17 mouse cellular contexts compared by ENCODE assay signal in genomic region chr16:65964260-65964659, GRCm38 (mm10).
DNase-seq lines count a peak whose midpoint lies in the region; ATAC-seq and TF ChIP-seq lines count a peak whose summit lies in the region.
"Had no signal": no experiment of that assay in that cellular context is flagged by ENCODE, and none has a peak within 500 bp of the region (broad histone marks: within the 10 kb centered on the region; RNA-seq: fewer than 3 reads in every experiment).

No protein-coding gene starts in this region.

- peak; percentile 5 for DNase-seq in kidney, postnatal 0 days (ENCODE audit: low spot score)
- DNase-seq in midbrain, postnatal 0 days (ENCODE audit: low spot score), result peak; percentile 29
- DNase-seq in layer of hippocampus, adult 9-11 months, result no peak
- no peak for DNase-seq in spleen, postnatal 36 days (ENCODE audit: low spot score in 2 of 2)
- DNase-seq in left cerebral cortex, adult 2 months (ENCODE audit: extremely low spot score in 1 of 2, low spot score in 2 of 2), result no peak
- DNase-seq: B cell, adult 2 months; cerebellum, adult 2 months; heart, postnatal 4 days; kidney, adult 2 months; right cerebral cortex, adult 18-20 months had no signal

- no peaks in the 10 kb centered on the region for H3K9me3 ChIP-seq in kidney, postnatal 0 days (replicated peaks; ENCODE audit: low read length)
- no peaks in the 10 kb centered on the region for H3K9me3 ChIP-seq in kidney, embryonic 16.5 days (ENCODE audit: low read length)
- H3K9me3 ChIP-seq in embryonic facial prominence, embryonic 13.5 days, result no peaks in the 10 kb centered on the region
- no peaks in the 10 kb centered on the region for H3K9me3 ChIP-seq in hindbrain, embryonic 13.5 days
- no peaks in the 10 kb centered on the region for H3K9me3 ChIP-seq in midbrain, postnatal 0 days (ENCODE audit: low read length)
- H3K9me3 ChIP-seq: embryonic facial prominence, embryonic 12.5 days; heart, embryonic 12.5 days; liver, embryonic 12.5 days; megakaryocyte, embryonic 14.5 days had no signal

- no peak overlapping the region for H3K4me2 ChIP-seq in kidney, postnatal 0 days (ENCODE audit: low read length)
- H3K4me2 ChIP-seq in kidney, embryonic 16.5 days (replicated peaks; ENCODE audit: low read depth, low read length), result no peak overlapping the region
- H3K4me2 ChIP-seq in embryonic facial prominence, embryonic 13.5 days, result no peak overlapping the region
- no peak overlapping the region for H3K4me2 ChIP-seq in hindbrain, embryonic 13.5 days
- H3K4me2 ChIP-seq in midbrain, postnatal 0 days (ENCODE audit: low read depth, low read length, poor library complexity, severe bottlenecking), result no peak overlapping the region
- H3K4me2 ChIP-seq: embryonic facial prominence, embryonic 12.5 days; heart, embryonic 12.5 days; liver, embryonic 12.5 days had no signal

- ATAC-seq in kidney, postnatal 0 days (replicated peaks; ENCODE audit: low FRiP score, low read depth), result no peak
- ATAC-seq in kidney, embryonic 16.5 days (ENCODE audit: low FRiP score, low TSS enrichment), result no peak
- ATAC-seq in embryonic facial prominence, embryonic 13.5 days (ENCODE audit: insufficient number of reproducible peaks, insufficient read depth, low FRiP score, low TSS enrichment, low read depth), result 0 out of 2 replicates have a peak, but pooled peaks have one; percentile 56
- 0 out of 2 replicates have a peak, but pooled peaks have one; percentile 59 for ATAC-seq in hindbrain, embryonic 13.5 days (ENCODE audit: low FRiP score)
- no peak for ATAC-seq in midbrain, postnatal 0 days (ENCODE audit: low FRiP score)
- ATAC-seq: liver, embryonic 12.5 days had no signal

- TF ChIP-seq CTCF in kidney, postnatal 0 days (IDR thresholded peaks at IDR 0.05; ENCODE audit: low read depth), result no peak
- no peak for TF ChIP-seq CTCF in midbrain, postnatal 0 days (IDR thresholded peaks at IDR 0.05)
- no peak for TF ChIP-seq CTCF in left cerebral cortex, adult 2 months (IDR thresholded peaks at IDR 0.05)

- no peak overlapping the region for H3K4me3 ChIP-seq in kidney, postnatal 0 days (replicated peaks; ENCODE audit: low read depth, low read length)
- no peak overlapping the region for H3K4me3 ChIP-seq in kidney, embryonic 16.5 days (ENCODE audit: low read length)
- no peak overlapping the region for H3K4me3 ChIP-seq in embryonic facial prominence, embryonic 13.5 days
- no peak overlapping the region for H3K4me3 ChIP-seq in hindbrain, embryonic 13.5 days
- no peak overlapping the region for H3K4me3 ChIP-seq in midbrain, postnatal 0 days (ENCODE audit: low read depth, low read length)
- H3K4me3 ChIP-seq in left cerebral cortex, adult 2 months, result no peak overlapping the region
- H3K4me3 ChIP-seq: embryonic facial prominence, embryonic 12.5 days; heart, embryonic 12.5 days; liver, embryonic 12.5 days; megakaryocyte, embryonic 14.5 days had no signal

- intact Hi-C loops in left cerebral cortex, adult 2 months (cut with DNase I), result no loop called here

- no peak overlapping the region for H3K27ac ChIP-seq in kidney, postnatal 0 days
- no peak overlapping the region for H3K27ac ChIP-seq in kidney, embryonic 16.5 days (ENCODE audit: low read length)
- peak overlapping the region; percentile 33; the same call in 1 of the 2 replicates for H3K27ac ChIP-seq in embryonic facial prominence, embryonic 13.5 days
- H3K27ac ChIP-seq in hindbrain, embryonic 13.5 days, result no peak overlapping the region
- H3K27ac ChIP-seq in midbrain, postnatal 0 days (ENCODE audit: low read depth, low read length), result no peak overlapping the region
- no peak overlapping the region for H3K27ac ChIP-seq in left cerebral cortex, adult 2 months
- H3K27ac ChIP-seq: embryonic facial prominence, embryonic 12.5 days; liver, embryonic 12.5 days had no signal

- no peaks in the 10 kb centered on the region; the same call in 1 of the 2 replicates for H3K27me3 ChIP-seq in kidney, postnatal 0 days (ENCODE audit: insufficient read depth, low read length)
- no peaks in the 10 kb centered on the region for H3K27me3 ChIP-seq in kidney, embryonic 16.5 days (ENCODE audit: insufficient read depth, low read length)
- no peaks in the 10 kb centered on the region for H3K27me3 ChIP-seq in embryonic facial prominence, embryonic 13.5 days
- no peaks in the 10 kb centered on the region for H3K27me3 ChIP-seq in hindbrain, embryonic 13.5 days
- H3K27me3 ChIP-seq in midbrain, postnatal 0 days (ENCODE audit: insufficient read depth, low read length), result no peaks in the 10 kb centered on the region
- H3K27me3 ChIP-seq: embryonic facial prominence, embryonic 12.5 days; heart, embryonic 12.5 days; liver, embryonic 12.5 days; megakaryocyte, embryonic 14.5 days had no signal

- H3K4me1 ChIP-seq in kidney, postnatal 0 days (replicated peaks; ENCODE audit: insufficient read depth, low read length), result no peaks in the 10 kb centered on the region
- no peaks in the 10 kb centered on the region for H3K4me1 ChIP-seq in kidney, embryonic 16.5 days (ENCODE audit: insufficient read depth, low read length)
- H3K4me1 ChIP-seq in embryonic facial prominence, embryonic 13.5 days, result no peaks in the 10 kb centered on the region
- H3K4me1 ChIP-seq in hindbrain, embryonic 13.5 days (replicated peaks), result no peaks in the 10 kb centered on the region; the same call in 1 of the 2 replicates
- H3K4me1 ChIP-seq in midbrain, postnatal 0 days (ENCODE audit: insufficient read depth, low read length), result no peaks in the 10 kb centered on the region
- H3K4me1 ChIP-seq: heart, embryonic 12.5 days; liver, embryonic 12.5 days; megakaryocyte, embryonic 14.5 days had no signal

- H3K9ac ChIP-seq in kidney, postnatal 0 days (ENCODE audit: low read depth, low read length), result no peak overlapping the region
- no peak overlapping the region for H3K9ac ChIP-seq in kidney, embryonic 16.5 days (replicated peaks; ENCODE audit: low read length)
- no peak overlapping the region for H3K9ac ChIP-seq in embryonic facial prominence, embryonic 13.5 days
- H3K9ac ChIP-seq in hindbrain, embryonic 13.5 days, result no peak overlapping the region
- H3K9ac ChIP-seq in midbrain, postnatal 0 days (replicated peaks; ENCODE audit: low read length, poor library complexity, severe bottlenecking), result no peak overlapping the region
- H3K9ac ChIP-seq: embryonic facial prominence, embryonic 12.5 days; heart, embryonic 12.5 days; liver, embryonic 12.5 days had no signal

- WGBS in kidney, postnatal 0 days, result 39% methylated on average over 1 of the region's 1 CpGs
- 39% methylated on average over 1 of the region's 1 CpGs for whole genome bisulfite sequencing in kidney, embryonic 16.5 days
- WGBS in embryonic facial prominence, embryonic 13.5 days, result 15% methylated on average over 1 of the region's 1 CpGs
- 59% methylated on average over 1 of the region's 1 CpGs for WGBS in hindbrain, embryonic 13.5 days
- WGBS in midbrain, postnatal 0 days, result 27% methylated on average over 1 of the region's 1 CpGs

- H3K36me3 ChIP-seq in kidney, postnatal 0 days (ENCODE audit: insufficient read depth, low read length), result no peaks in the 10 kb centered on the region
- H3K36me3 ChIP-seq in kidney, embryonic 16.5 days (ENCODE audit: insufficient read depth, low read length), result no peaks in the 10 kb centered on the region
- no peaks in the 10 kb centered on the region for H3K36me3 ChIP-seq in embryonic facial prominence, embryonic 13.5 days
- no peaks in the 10 kb centered on the region for H3K36me3 ChIP-seq in hindbrain, embryonic 13.5 days
- H3K36me3 ChIP-seq in midbrain, postnatal 0 days (ENCODE audit: insufficient read depth, low read length), result no peaks in the 10 kb centered on the region
- H3K36me3 ChIP-seq: embryonic facial prominence, embryonic 12.5 days; heart, embryonic 12.5 days; liver, embryonic 12.5 days had no signal

Comparison
In these comparisons a context has a peak if more than half of its experiments do, and no peak if none do; other contexts are left out.
1. ATAC-seq: peak in embryonic facial prominence, embryonic 13.5 days (single experiment) and hindbrain, embryonic 13.5 days (single experiment); none in kidney, postnatal 0 days (single experiment), kidney, embryonic 16.5 days (single experiment) and midbrain, postnatal 0 days (single experiment).
2. DNase-seq: peak in kidney, postnatal 0 days (single experiment) and midbrain, postnatal 0 days (single experiment); none in layer of hippocampus, adult 9-11 months (single experiment), spleen, postnatal 36 days (0 of 2) and left cerebral cortex, adult 2 months (0 of 2).